Mouse (Mus musculus): ENCODE data around the gene Amt.
A peak's percentile ranks its signal among the peaks of the same experiment; 100 is the strongest.
"Not testable (repeated sequence)": the region's sequence is repeated elsewhere in the genome, so short reads cannot be mapped to it uniquely, and the experiment has no call there.

Amt gene

GRCm38 (mm10) chr9:108280071-108280828 is 16.4 kb upstream of the Amt start:
- peak; percentile 34 for DNase-seq (ENCODE audit: low read depth)

GRCm38 (mm10) chr9:108284410-108284809 is 12.2 kb upstream of the Amt start:
- peak; percentile 89 for DNase-seq (ENCODE audit: low read depth)

GRCm38 (mm10) chr9:108287526-108288238 is 9.0 kb upstream of the Amt start:
- not testable (repeated sequence) for DNase-seq (ENCODE audit: low read depth)

- no peak for DNase-seq (ENCODE audit: low read depth)
Observed at GRCm38 (mm10) chr9:108289347-108289746, 7.3 kb upstream of the Amt start.

GRCm38 (mm10) chr9:108290016-108290750 is 6.5 kb upstream of the Amt start, which contains the start of gene Nicn1:
Nicn1 (plus strand) TSS chr9:108290429.
- peak; percentile 98 for DNase-seq (ENCODE audit: low read depth)

- no peak for DNase-seq (ENCODE audit: low read depth)
Observed at GRCm38 (mm10) chr9:108290773-108291172, 5.9 kb upstream of the Amt start.

GRCm38 (mm10) chr9:108301853-108302252 is 5.2 kb downstream of the Amt start:
- no peak for DNase-seq (ENCODE audit: low read depth)

GRCm38 (mm10) chr9:108304716-108305115 is 8.1 kb downstream of the Amt start:
- no peak for DNase-seq (ENCODE audit: low read depth)

GRCm38 (mm10) chr9:108305170-108305569 is 8.5 kb downstream of the Amt start:
- DNase-seq (ENCODE audit: low read depth): no peak

- peak; percentile 100 for DNase-seq (ENCODE audit: low read depth)
Observed at GRCm38 (mm10) chr9:108305629-108306520, 9.2 kb downstream of the Amt start, which contains the start of the genes Rhoa and Tcta. Rhoa (plus strand) TSS chr9:108306129. Tcta (minus strand) TSS chr9:108306160.

GRCm38 (mm10) chr9:108306571-108306980 is 9.9 kb downstream of the Amt start:
- DNase-seq (ENCODE audit: low read depth): peak; percentile 75

GRCm38 (mm10) chr9:108307021-108307807 is 10.6 kb downstream of the Amt start:
- peak; percentile 76 for DNase-seq (ENCODE audit: low read depth)

- no peak for DNase-seq (ENCODE audit: low read depth)
Observed at GRCm38 (mm10) chr9:108308141-108308540, 11.5 kb downstream of the Amt start.

GRCm38 (mm10) chr9:108317572-108317971 is 20.9 kb downstream of the Amt start:
- peak; percentile 55 for DNase-seq (ENCODE audit: low read depth)

GRCm38 (mm10) chr9:108318462-108318861 is 21.8 kb downstream of the Amt start:
- no peak for DNase-seq (ENCODE audit: low read depth)

GRCm38 (mm10) chr9:108322054-108322453 is 25.4 kb downstream of the Amt start:
- not testable (repeated sequence) for DNase-seq (ENCODE audit: low read depth)

GRCm38 (mm10) chr9:108324784-108325183 is 28.1 kb downstream of the Amt start:
- DNase-seq (ENCODE audit: low read depth): no peak

GRCm38 (mm10) chr9:108325811-108326210 is 29.2 kb downstream of the Amt start:
- DNase-seq (ENCODE audit: low read depth): no peak

- DNase-seq (ENCODE audit: low read depth): no peak
Observed at GRCm38 (mm10) chr9:108337848-108338550, 41.3 kb downstream of the Amt start.

GRCm38 (mm10) chr9:108338551-108338885 is 41.9 kb downstream of the Amt start:
- DNase-seq (ENCODE audit: low read depth): no peak

Data from 416B (cell line).